Mouse (Mus musculus) CD8-positive naive resting alpha-beta T cell, adult 2 months (primary cell): ENCODE data around the gene Lipc.

Experiments
- DNase-seq, 2 experiments: peaks; one replicate each; pipeline ENCODE4 v3.0.0; 2022; ENCODE audit warnings: low read depth in 2 of 2, low spot score in 2 of 2

Lipc gene

GRCm38 (mm10) chr9:70916516-70916915, 35.5 kb downstream of the Lipc start:
- no peak for DNase-seq

DNA sequence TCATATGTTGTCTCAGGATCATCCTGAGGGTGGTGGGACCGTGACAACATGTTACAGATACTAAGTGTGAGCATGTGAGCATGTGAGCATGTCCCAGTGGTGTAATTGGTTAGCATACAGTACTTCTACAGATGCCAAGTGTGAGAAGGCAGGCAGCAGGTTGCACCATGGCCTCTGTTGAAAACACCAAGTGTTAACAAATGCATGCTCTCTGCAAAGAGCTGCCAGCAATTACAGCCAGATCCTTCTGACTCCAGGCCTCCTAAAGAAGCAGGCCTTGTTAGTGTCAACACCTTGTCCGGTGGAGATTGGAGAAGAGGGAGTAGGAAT, 36.7 kb downstream of the Lipc start:
- no peak for DNase-seq

GRCm38 (mm10) chr9:70914659-70915355, 37.2 kb downstream of the Lipc start:
- DNase-seq = no peak

- DNase-seq = no peak
Measured at GRCm38 (mm10) chr9:70911163-70911562, 40.9 kb downstream of the Lipc start.

DNA sequence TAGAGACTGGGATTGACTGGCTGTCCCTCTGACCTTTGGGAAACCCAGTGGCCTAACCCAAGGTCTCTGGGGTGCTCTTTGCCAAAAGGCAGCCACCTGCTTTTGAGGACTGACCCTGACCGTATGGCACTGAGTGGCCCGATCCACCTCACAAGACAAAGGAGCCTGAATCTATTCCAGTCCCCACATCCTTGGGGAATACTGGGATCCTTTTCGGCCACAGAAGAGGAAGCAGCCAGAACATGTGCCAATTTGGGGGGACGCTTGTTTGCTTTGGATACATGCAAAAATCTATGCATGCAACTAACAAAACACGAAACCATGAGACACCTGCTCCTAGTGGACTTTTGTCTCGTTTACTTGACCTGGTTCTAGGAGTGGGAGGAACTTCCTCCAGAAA, 41.7 kb downstream of the Lipc start:
- DNase-seq = no peak

DNA sequence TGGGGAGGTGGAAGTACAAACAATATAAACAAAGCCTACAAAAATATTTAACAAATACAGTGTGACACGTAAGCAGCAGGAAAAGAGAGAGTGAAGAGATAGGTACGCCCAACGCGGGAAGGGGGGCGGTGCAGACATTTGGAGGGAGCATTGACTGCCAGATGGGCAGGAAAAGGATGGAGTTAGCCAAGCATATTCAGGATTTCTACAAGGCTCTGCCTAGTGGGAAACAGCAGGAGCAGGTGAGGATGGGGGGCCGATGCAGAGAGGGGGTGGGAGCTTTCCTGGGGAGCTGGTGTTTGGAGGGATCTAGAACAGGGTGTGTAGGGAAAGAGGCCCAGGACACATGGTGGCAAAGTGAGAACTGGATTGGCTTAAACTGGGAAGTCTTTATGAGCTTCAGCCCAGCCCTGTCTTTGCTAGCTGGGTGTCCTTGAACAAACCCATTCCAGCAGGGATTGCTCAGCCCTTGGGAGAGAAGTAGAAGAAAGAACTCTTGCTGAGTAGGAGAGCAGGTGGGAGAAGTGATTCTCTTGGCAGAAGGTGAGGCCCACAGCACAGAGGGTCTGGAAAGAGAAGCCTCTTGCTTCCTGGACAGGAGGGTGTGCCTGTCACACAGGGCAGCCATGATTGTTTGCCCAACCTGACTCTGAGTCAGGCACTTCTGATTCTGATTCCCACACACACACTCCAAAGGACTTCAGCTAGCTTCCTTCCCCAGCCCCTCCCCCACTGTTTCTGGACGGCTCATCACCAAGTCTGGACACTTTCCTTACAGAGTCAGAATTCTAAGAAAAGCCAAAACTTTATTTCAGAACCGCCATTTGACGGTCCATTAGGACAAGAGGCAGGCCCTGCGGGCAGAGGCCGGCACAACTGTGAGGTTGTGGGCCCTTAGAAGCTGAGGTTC, 49.0 kb downstream of the Lipc start:
- no peak for DNase-seq

- DNase-seq = no peak
Measured at GRCm38 (mm10) chr9:70894201-70894600, 57.8 kb downstream of the Lipc start.

GRCm38 (mm10) chr9:70893526-70893925, 58.5 kb downstream of the Lipc start:
- no peak for DNase-seq

- DNase-seq = no peak
Measured at GRCm38 (mm10) chr9:70892627-70893026, 59.4 kb downstream of the Lipc start.

GRCm38 (mm10) chr9:70891431-70892133, 60.4 kb downstream of the Lipc start:
- DNase-seq = peak in 1 of 2 experiments; percentile 6

DNA sequence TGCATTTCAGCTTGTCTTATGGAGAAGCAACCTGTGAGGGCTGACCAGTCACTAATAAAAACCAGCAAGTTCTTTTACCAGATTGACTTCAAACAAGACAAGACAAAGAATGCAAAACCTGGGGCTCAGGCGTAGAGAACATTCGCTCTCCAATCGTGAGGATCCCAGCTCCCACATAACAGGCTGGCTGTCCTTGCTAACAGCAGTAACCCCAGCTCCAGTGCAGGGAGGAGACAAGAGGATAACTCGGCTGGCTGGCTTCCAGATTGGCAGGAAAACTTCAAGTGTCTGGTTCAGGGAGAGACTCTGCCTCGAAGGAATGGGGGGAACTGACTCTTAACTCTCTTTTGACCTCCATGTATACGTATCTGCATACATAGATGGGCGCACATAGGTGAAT, 61.3 kb downstream of the Lipc start:
- no peak for DNase-seq

GRCm38 (mm10) chr9:70888969-70889368, 63.1 kb downstream of the Lipc start:
- DNase-seq = no peak

DNA sequence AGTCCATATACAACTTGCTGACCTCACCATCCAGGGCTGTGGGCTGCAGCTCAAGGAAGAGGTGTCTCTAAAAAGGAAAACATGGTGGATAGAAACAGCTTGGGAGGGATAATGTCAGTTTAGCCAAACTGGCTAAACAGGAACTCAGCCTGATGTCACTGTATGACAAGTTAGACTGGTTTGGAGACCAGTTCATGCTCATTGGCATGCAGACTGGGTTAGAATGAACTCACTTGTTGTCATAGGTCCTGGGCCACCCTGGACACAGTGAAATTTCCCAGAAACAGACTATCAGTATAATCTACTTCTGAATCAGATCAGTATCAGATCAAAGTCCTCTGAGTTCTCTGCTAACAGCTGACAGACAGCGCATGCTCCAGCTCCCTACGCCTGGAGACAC, 63.5 kb downstream of the Lipc start:
- no peak for DNase-seq

DNA sequence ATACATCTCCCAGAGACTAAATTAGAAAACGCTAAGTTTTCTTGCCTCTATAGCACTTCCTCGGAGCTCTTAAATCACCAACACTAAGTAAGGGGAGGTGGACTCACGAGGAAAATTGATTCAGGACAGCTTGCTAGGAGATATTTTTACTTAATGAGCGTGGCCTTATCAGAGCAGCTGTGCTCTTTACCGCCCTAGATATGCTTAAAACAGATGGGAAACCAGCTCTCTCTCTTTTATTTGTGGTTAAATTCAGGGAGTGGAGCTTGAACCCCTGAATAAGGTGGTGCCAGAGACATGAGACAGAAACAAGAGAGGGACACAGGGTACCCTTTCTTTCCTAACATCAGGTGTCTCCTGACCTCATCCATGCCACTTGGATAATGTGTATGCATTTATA, 70.0 kb downstream of the Lipc start:
- no peak for DNase-seq

GRCm38 (mm10) chr9:70878823-70879222, 73.2 kb downstream of the Lipc start:
- DNase-seq = no peak

- no peak for DNase-seq
Measured at GRCm38 (mm10) chr9:70878157-70878556, 73.9 kb downstream of the Lipc start.

DNA sequence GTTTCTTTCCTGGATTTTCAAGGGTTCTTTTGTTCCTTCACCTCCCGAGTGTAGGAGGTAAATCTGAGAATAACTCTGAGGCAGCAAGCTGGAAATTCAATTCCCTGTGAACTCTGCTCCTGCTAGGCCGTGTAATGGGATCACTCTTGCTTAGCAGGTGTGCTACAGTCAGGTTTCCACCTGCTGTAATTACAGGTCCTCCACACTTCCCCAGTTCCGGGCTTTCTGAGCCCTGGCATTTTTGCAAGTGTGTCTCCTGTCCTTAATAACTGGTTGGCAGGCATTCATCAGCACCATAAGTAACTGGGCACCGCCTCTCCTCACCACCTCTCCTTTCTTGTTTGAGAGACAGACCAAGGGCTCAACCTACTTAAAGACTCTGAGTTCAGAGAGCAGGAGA, 76.5 kb downstream of the Lipc start:
- DNase-seq = no peak

- no peak for DNase-seq
Measured at GRCm38 (mm10) chr9:70875059-70875458, 77.0 kb downstream of the Lipc start.

- no peak for DNase-seq
Measured at GRCm38 (mm10) chr9:70872675-70873074, 79.4 kb downstream of the Lipc start.

DNA sequence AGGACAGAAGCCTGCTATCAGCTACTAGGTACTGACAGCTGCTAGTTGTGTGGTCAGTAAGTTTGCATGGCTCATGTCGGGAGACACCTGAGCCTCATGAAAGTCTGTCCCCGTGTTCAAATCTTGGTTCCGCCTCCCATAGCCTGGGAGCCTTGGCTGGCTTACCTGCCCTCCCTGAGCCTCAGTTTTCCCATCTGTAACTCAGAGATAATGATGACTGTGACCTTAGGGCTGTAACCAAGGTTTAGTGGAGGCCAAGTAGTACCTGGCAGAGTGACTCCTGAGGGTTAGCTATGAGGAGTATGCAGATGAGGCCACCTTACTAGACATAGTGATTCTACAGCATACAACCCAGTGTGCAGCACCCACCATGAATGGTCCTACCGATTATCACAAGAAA, 81.7 kb downstream of the Lipc start:
- no peak for DNase-seq

GRCm38 (mm10) chr9:70869169-70869873, 82.7 kb downstream of the Lipc start:
- no peak for DNase-seq
